Mouse (Mus musculus) lung, postnatal 36 days (tissue): ENCODE results near the gene Mief1.

Source experiments
- DNase-seq: peaks from one replicate; pipeline ENCODE4 v3.0.0; 2022; ENCODE audit warnings: mixed read lengths

Mief1 gene

DNA sequence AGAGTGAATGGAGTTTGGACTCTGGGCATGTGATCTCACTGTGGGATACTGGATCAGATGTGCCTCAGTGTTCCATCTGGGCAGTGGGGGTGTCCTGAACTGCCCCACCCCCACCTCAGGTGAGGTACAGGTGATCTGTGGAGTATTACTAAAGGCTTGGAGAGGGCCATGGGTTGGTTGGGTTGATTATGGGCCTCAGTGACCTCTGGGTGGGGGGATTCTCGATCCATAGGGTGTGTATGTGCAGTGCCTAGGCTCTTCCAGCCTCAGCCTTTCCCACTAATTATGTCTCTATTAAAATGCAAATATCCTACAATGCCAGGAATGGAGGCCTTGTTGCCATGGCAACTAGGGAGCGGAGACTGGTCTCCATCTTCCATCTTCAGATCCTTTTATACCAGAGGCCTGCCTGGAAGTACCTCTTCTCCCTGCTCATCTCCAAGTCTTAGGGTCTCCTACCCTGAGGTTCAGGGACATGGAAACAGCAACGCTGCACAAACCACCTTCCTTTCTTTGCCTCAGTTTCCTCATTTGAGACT lies 38.1 kb downstream of the Mief1 start:
- DNase-seq = no peak

GRCm38 (mm10) chr15:80277107-80277506 lies 43.3 kb downstream of the Mief1 start:
- no peak for DNase-seq

- peak; percentile 71 for DNase-seq
These were observed 43.8 kb downstream of the Mief1 start for GRCm38 (mm10) chr15:80277625-80278024.

GRCm38 (mm10) chr15:80278121-80278759 lies 44.4 kb downstream of the Mief1 start:
- DNase-seq = no peak

DNA sequence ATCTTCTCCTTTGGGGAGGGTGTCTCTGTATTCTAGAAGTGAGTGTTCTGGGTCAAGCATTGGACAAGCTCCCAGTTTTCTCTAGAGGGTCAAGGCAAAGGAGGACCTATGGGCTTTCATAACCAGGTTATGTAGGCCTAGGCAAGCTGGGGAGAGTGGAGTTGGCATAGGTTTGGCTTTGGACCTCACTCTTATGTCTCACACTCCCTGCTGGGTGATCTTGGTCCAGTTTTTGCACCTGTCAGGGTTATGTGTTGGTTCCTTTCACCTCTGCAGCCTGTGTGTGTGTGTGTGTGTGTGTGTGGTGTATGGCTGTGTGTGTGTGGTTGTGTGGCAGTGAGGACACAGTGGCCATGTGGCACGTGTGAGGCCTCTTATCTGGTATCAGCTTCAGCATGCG lies 45.2 kb downstream of the Mief1 start:
- no peak for DNase-seq

GRCm38 (mm10) chr15:80280646-80281045 lies 46.8 kb downstream of the Mief1 start:
- DNase-seq = peak; percentile 51

GRCm38 (mm10) chr15:80286851-80287415 lies 53.1 kb downstream of the Mief1 start, which contains the start of gene Cacna1i:
Cacna1i (plus strand) TSS chr15:80287238.
- no peak for DNase-seq

GRCm38 (mm10) chr15:80288036-80288435 lies 54.2 kb downstream of the Mief1 start:
- DNase-seq = no peak

DNA sequence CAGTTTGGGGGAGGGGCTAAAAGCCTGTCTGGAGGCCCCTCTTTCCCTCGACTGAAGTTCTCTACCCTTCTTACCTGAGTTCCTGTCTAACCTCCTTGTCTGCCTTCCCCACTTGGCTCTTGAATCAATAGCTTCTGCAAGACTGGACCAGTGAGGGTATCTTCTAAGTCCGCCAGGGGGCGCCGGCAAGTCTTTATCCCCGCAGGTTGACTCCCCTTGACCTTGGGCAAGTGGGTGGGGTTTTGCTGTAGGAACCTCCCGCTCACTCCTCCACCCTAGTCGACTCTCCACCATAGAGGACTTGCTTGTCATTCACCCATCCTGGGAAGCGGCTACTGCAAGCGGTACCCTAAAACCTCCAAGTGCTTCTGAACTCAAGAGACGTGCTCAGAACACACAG lies 55.6 kb downstream of the Mief1 start:
- peak; percentile 82 for DNase-seq

GRCm38 (mm10) chr15:80297146-80297545 lies 63.3 kb downstream of the Mief1 start:
- DNase-seq = no peak
